Mouse (Mus musculus): Measurements from ENCODE around the gene Gm17087. TPM values are rescaled to one million over a fixed set of nuclear protein-coding genes. Genes with fewer than 3 reads are reported as not detected.

The Gm17087 gene
- polyA plus RNA-seq, 1 experiment from 2014 or later: not detected

DNA sequence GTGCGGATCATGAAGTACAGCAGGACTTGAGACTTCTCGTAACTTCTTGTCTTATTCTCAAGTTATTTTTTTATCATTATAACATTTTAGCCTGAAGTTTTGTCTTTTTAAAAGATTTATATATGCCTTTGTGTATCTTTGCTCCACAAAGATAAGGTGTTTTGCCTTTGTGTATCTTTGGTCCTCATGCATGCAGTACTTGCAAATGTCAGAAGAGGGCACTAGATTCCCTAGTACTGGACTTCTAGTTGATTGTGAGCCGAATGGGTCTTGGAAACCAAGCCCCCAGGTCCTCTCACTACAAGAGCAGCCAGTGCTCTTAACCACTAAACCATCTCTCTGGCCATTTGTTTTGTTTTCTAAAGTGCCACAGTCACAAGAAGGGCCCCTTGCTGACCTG lies 13.6 kb upstream of the Gm17087 start:
- WGBS: 60% methylated on average over 3 of the region's 3 CpGs

DNA sequence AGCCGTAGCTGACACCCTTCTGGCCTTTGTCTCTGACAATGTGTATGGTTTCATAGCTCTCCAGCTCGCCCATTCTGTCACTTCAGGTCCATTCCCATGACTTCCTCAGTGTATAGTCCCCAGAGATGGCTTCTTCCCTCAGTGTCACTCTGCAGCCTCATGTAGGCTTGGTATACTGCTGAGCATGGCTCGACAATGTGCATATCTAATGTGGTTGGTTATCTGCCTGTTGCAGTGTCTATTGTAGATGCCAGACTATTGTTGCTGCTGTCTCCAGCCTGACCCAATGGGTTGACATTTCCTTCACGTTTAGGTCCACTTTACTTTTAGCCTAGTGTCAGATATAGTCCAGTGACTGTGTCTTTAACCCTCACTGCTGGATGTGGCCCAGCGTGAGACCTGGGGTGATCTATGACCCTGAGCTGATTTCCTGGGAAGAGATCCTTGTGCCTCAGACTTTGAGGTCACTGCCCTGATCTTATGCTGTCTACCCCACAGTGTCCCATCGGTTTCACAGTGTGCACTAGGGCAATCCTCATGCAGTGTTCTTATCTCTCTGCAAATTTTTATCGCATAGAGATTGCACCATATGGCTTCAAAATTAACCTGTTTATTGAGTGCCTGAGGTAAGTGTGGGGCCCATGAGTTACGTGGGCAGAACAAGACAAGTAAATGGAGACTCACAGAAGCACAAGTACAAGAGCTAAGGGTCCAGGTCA lies 7.0 kb upstream of the Gm17087 start:
- 76% methylated on average over 8 of the region's 8 CpGs for WGBS
- Histone ChIP-seq H3K4me1 (ENCODE audit: control insufficient read depth, insufficient read depth, low read length) (no peaks in the 10 kb centered on the region), H3K9me3 (replicated peaks; ENCODE audit: control insufficient read depth, low read length) (no peaks in the 10 kb centered on the region), H3K9ac (ENCODE audit: low read length) (no peak overlapping the region), H3K4me2 (ENCODE audit: low read depth, low read length) (no peak overlapping the region), H3K36me3 (ENCODE audit: control insufficient read depth, insufficient read depth, low read length) (no peaks in the 10 kb centered on the region), H3K27me3 (ENCODE audit: control insufficient read depth, insufficient read depth, low read length) (no peaks in the 10 kb centered on the region), H3K4me3 (replicated peaks; ENCODE audit: low read length) (no peak overlapping the region), H3K27ac (ENCODE audit: low read length) (no peak overlapping the region)
- no peak for ATAC-seq (ENCODE audit: insufficient read depth, low FRiP score)

More for the DNA sequence above, 13.6 kb upstream of the Gm17087 start:
- no peaks in the 10 kb centered on the region for H3K9me3 ChIP-seq (replicated peaks; ENCODE audit: control insufficient read depth, low read length)
- ATAC-seq (ENCODE audit: insufficient read depth, low FRiP score): no peak
- H3K4me3 ChIP-seq (replicated peaks; ENCODE audit: low read length): no peak overlapping the region
- H3K36me3 ChIP-seq (ENCODE audit: control insufficient read depth, insufficient read depth, low read length): no peaks in the 10 kb centered on the region
- H3K27me3 ChIP-seq (ENCODE audit: control insufficient read depth, insufficient read depth, low read length): no peaks in the 10 kb centered on the region
- no peaks in the 10 kb centered on the region for H3K4me1 ChIP-seq (ENCODE audit: control insufficient read depth, insufficient read depth, low read length)
- no peak overlapping the region for H3K4me2 ChIP-seq (ENCODE audit: low read depth, low read length)
- no peak overlapping the region for H3K27ac ChIP-seq (ENCODE audit: low read length)
- H3K9ac ChIP-seq (ENCODE audit: low read length): no peak overlapping the region

DNA sequence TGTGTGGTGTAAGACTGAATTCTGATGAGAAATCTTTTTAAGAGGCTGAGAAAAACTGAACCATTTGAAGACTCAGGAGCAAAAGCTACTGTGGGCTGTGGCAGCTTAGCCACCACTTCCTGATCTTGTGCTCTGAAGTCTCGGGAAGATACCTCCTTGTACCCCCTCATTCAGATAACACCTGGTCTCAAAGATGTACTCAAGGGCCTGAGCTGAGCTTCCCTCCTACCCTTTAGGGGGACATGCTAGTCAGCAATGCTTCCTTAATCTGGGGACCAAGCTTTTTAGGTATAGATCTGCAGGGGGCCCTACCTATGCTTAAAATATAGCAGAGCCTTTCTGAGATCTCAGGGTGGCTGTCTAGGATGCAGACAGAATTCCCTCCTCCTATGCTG lies 3.9 kb downstream of the Gm17087 start:
- Histone ChIP-seq H3K4me2 (ENCODE audit: low read depth, low read length) (no peak overlapping the region), H3K36me3 (ENCODE audit: control insufficient read depth, insufficient read depth, low read length) (no peaks in the 10 kb centered on the region), H3K27me3 (ENCODE audit: control insufficient read depth, insufficient read depth, low read length) (no peaks in the 10 kb centered on the region), H3K4me1 (ENCODE audit: control insufficient read depth, insufficient read depth, low read length) (no peaks in the 10 kb centered on the region), H3K4me3 (replicated peaks; ENCODE audit: low read length) (no peak overlapping the region), H3K9ac (ENCODE audit: low read length) (no peak overlapping the region), H3K9me3 (replicated peaks; ENCODE audit: control insufficient read depth, low read length) (no peaks in the 10 kb centered on the region), H3K27ac (ENCODE audit: low read length) (no peak overlapping the region)
- ATAC-seq (ENCODE audit: insufficient read depth, low FRiP score): no peak
- WGBS: 71% methylated on average over 1 of the region's 1 CpGs

DNA sequence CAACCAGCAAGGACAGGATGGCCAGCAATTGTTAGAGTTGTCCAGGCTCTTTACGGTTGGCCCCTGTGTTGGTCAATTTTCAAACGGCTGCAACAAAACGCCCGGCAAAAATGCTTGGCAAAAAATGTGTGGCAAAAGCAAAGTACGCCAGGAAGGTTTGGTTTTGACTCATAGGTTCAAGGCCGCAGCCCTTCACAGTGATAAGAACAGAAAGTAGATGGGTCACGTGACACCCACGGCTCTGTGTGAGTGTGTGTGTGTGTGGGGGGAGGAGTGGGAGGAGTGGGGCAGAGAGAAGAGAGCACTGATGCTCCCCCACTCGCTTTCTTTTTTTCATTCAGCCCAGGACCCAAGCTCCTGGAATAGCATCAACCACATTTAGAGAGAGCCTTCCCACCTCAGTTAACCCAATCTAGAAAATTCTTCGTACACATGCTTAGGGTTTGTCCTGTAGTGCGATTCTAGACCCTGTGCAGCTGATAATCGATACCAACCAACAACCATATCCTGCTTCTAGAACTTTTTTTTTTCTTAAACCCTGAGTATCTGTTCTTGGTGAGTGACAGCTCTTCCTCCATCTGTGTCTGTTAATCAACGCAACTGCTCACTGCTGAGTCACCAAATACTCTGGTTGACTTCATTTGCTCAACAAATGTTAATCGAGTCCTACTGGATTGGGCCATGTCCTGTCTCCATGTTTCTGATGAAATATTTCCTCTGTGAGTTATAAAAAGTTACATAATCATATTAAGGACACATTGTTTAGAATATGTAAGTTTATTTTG lies 4.5 kb downstream of the Gm17087 start:
- Histone ChIP-seq H3K36me3 (ENCODE audit: control insufficient read depth, insufficient read depth, low read length) (no peaks in the 10 kb centered on the region), H3K9ac (ENCODE audit: low read length) (no peak overlapping the region), H3K4me1 (ENCODE audit: control insufficient read depth, insufficient read depth, low read length) (no peaks in the 10 kb centered on the region), H3K4me3 (replicated peaks; ENCODE audit: low read length) (no peak overlapping the region), H3K27me3 (ENCODE audit: control insufficient read depth, insufficient read depth, low read length) (no peaks in the 10 kb centered on the region), H3K4me2 (ENCODE audit: low read depth, low read length) (no peak overlapping the region), H3K27ac (ENCODE audit: low read length) (no peak overlapping the region), H3K9me3 (replicated peaks; ENCODE audit: control insufficient read depth, low read length) (no peaks in the 10 kb centered on the region)
- WGBS: 79% methylated on average over 14 of the region's 14 CpGs
- no peak for ATAC-seq (ENCODE audit: insufficient read depth, low FRiP score)

DNA sequence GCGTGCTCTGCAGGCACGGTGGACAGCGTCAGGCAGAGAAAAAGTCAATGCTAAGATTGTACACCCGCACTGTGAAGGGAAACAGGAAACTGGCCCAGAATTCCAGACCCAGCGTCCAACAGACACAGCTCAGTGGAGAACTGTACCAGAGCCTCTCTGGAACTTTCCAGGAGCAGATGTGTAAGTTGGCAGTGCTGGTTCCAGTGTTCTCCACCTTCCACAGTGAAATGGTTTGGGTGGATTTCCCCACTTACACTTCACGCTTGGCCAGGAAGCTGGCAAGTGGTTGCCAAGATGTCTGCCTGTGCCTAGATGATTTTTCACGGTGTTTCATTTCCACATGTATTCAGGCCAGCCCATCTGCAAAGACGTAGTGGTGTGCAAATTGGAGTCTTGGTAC lies 8.8 kb downstream of the Gm17087 start:
- Histone ChIP-seq H3K4me2 (ENCODE audit: low read depth, low read length) (no peak overlapping the region), H3K9me3 (replicated peaks; ENCODE audit: control insufficient read depth, low read length) (no peaks in the 10 kb centered on the region), H3K9ac (ENCODE audit: low read length) (no peak overlapping the region), H3K36me3 (ENCODE audit: control insufficient read depth, insufficient read depth, low read length) (no peaks in the 10 kb centered on the region), H3K4me3 (replicated peaks; ENCODE audit: low read length) (no peak overlapping the region), H3K27me3 (ENCODE audit: control insufficient read depth, insufficient read depth, low read length) (no peaks in the 10 kb centered on the region), H3K27ac (ENCODE audit: low read length) (no peak overlapping the region), H3K4me1 (ENCODE audit: control insufficient read depth, insufficient read depth, low read length) (no peaks in the 10 kb centered on the region)
- no peak for ATAC-seq (ENCODE audit: insufficient read depth, low FRiP score)
- 81% methylated on average over 8 of the region's 8 CpGs for WGBS

DNA sequence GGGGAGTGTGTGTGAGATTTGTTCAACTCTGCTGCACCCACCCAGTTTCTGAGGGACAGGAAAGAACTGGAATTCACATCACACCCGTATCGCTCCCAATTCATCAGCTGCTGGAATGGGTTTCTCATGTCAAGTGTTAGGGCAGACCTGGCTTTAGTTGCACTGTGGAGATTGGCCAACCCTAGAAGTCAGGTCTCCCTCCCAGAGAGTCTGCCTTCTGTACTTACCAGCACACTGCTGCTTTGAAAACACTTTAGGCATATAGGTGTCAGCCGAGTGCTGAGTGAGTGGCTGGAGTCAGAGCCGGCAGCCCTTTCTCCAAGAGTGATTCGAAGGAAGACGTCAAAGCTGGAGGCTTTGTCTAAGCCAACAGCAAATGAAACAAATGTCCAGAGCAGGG lies 10.5 kb downstream of the Gm17087 start:
- Histone ChIP-seq H3K36me3 (ENCODE audit: control insufficient read depth, insufficient read depth, low read length) (no peaks in the 10 kb centered on the region), H3K4me2 (ENCODE audit: low read depth, low read length) (no peak overlapping the region), H3K9ac (ENCODE audit: low read length) (no peak overlapping the region), H3K27me3 (ENCODE audit: control insufficient read depth, insufficient read depth, low read length) (no peaks in the 10 kb centered on the region), H3K9me3 (replicated peaks; ENCODE audit: control insufficient read depth, low read length) (no peaks in the 10 kb centered on the region), H3K4me3 (replicated peaks; ENCODE audit: low read length) (no peak overlapping the region), H3K4me1 (ENCODE audit: control insufficient read depth, insufficient read depth, low read length) (no peaks in the 10 kb centered on the region), H3K27ac (ENCODE audit: low read length) (no peak overlapping the region)
- 76% methylated on average over 6 of the region's 6 CpGs for WGBS
- ATAC-seq (ENCODE audit: insufficient read depth, low FRiP score): no peak

DNA sequence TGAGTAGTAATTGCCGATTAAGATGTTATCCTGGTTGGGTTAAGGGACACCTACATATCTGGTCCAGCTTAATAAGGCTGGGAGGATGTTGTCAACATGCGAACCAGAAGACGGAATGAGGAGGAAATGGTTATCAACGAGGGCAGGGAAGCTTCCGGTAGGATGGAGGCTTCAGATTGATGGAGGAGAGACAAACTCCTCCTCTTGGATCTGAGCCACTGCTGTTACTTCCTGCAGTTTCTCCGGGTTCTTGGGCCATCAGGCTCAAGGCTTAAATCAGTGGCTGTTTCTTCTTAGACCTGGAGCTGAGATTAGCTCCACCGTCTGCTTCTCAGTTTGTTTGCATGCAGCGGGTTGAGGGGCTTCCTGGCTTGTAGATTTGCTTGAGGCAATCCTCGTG lies 11.0 kb downstream of the Gm17087 start:
- H3K4me1 ChIP-seq (ENCODE audit: control insufficient read depth, insufficient read depth, low read length): no peaks in the 10 kb centered on the region
- 71% methylated on average over 9 of the region's 9 CpGs for WGBS
- no peak overlapping the region for H3K4me2 ChIP-seq (ENCODE audit: low read depth, low read length)
- H3K9ac ChIP-seq (ENCODE audit: low read length): no peak overlapping the region
- ATAC-seq (ENCODE audit: insufficient read depth, low FRiP score): no peak
- H3K9me3 ChIP-seq (replicated peaks; ENCODE audit: control insufficient read depth, low read length): no peaks in the 10 kb centered on the region
- no peak overlapping the region for H3K27ac ChIP-seq (ENCODE audit: low read length)
- H3K4me3 ChIP-seq (replicated peaks; ENCODE audit: low read length): no peak overlapping the region
- no peaks in the 10 kb centered on the region for H3K27me3 ChIP-seq (ENCODE audit: control insufficient read depth, insufficient read depth, low read length)
- no peaks in the 10 kb centered on the region for H3K36me3 ChIP-seq (ENCODE audit: control insufficient read depth, insufficient read depth, low read length)

DNA sequence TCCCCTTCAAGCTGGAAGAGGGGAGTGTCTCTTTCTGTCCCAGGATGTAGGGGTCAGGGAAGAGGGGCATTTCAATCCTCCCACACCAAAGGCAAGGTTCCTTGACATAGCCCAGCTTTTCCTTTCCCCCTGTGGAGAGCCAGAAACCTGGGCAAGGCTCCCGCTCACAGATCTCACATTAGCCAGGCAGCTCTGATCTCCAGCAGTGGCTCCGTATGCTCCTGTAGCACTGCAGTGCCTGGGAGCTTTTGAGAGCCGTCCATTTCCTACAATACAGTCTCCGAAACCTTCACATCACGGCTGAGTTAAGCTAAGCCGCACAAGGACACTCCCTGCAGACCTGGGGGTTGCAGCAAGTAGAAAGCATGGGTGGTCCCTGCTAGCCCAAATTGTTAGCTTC lies 12.5 kb downstream of the Gm17087 start:
- Histone ChIP-seq H3K9me3 (replicated peaks; ENCODE audit: control insufficient read depth, low read length) (no peaks in the 10 kb centered on the region), H3K4me2 (ENCODE audit: low read depth, low read length) (no peak overlapping the region), H3K27ac (ENCODE audit: low read length) (no peak overlapping the region), H3K27me3 (ENCODE audit: control insufficient read depth, insufficient read depth, low read length) (no peaks in the 10 kb centered on the region), H3K4me1 (ENCODE audit: control insufficient read depth, insufficient read depth, low read length) (no peaks in the 10 kb centered on the region), H3K9ac (ENCODE audit: low read length) (no peak overlapping the region), H3K36me3 (ENCODE audit: control insufficient read depth, insufficient read depth, low read length) (no peaks in the 10 kb centered on the region), H3K4me3 (replicated peaks; ENCODE audit: low read length) (no peak overlapping the region)
- ATAC-seq (ENCODE audit: insufficient read depth, low FRiP score): no peak
- WGBS: 77% methylated on average over 6 of the region's 6 CpGs

DNA sequence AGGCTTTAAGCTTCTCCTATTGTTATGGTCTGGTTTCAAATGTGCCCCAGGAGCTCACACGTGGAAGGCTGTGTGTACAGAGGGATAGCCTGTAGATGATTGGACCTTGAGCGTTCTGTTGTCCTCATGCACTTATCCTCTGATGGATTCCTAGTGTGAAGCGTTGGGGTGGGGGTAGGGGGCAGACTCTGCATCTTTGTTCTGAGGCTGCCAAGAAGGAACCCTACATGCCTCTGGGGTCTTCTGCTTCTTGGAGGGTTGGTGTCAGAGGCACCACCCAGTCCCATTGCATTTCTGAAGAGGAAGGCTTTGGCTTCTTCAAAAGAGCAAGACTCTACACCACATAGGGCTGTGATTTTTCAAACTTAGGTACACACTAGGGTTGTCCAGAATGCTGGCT lies 13.1 kb downstream of the Gm17087 start:
- 69% methylated on average over 3 of the region's 3 CpGs for WGBS

More for the DNA sequence above, 13.1 kb downstream of the Gm17087 start:
- Histone ChIP-seq H3K27ac (ENCODE audit: low read length) (no peak overlapping the region), H3K9me3 (replicated peaks; ENCODE audit: control insufficient read depth, low read length) (no peaks in the 10 kb centered on the region), H3K9ac (ENCODE audit: low read length) (no peak overlapping the region), H3K36me3 (ENCODE audit: control insufficient read depth, insufficient read depth, low read length) (no peaks in the 10 kb centered on the region), H3K4me1 (ENCODE audit: control insufficient read depth, insufficient read depth, low read length) (no peaks in the 10 kb centered on the region), H3K4me3 (replicated peaks; ENCODE audit: low read length) (no peak overlapping the region), H3K27me3 (ENCODE audit: control insufficient read depth, insufficient read depth, low read length) (no peaks in the 10 kb centered on the region), H3K4me2 (ENCODE audit: low read depth, low read length) (no peak overlapping the region)
- no peak for ATAC-seq (ENCODE audit: insufficient read depth, low FRiP score)
